In the genomic region with DNA sequence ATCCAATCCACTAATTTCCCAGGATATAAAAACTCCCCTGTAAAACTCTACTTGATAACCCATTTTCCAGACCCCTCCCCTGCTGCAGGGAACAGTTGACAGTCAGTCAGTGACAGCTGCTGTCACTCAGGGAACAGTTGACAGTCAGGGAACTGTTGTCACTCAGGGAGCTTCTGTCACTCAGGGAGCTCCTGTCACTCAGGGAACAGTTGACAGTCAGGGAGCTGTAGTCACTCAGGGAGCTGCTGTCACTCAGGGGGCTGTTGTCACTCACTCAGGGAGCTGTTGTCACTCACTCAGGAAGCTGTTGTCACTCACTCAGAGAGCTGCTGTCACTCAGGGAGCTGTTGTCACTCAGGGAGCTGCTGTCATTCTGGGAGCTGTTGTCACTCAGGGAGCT, we compare ENCODE assay signal across 29 mouse cellular contexts.
DNase-seq lines count a peak whose midpoint lies in the region; ATAC-seq lines count a peak whose summit lies in the region.
"Had no signal": no experiment of that assay in that cellular context is flagged by ENCODE, and none has a peak within 500 bp of the region (broad histone marks: within the 10 kb centered on the region; RNA-seq: fewer than 3 reads in every experiment).

No protein-coding gene starts in this region.

- no peaks in the 10 kb centered on the region for H3K4me1 ChIP-seq in forebrain, embryonic 14.5 days (ENCODE audit: control insufficient read depth, insufficient read depth, low read length)
- no peaks in the 10 kb centered on the region; the same call in 1 of the 2 replicates for H3K4me1 ChIP-seq in forebrain, embryonic 11.5 days (replicated peaks; ENCODE audit: control insufficient read depth, insufficient read depth, low read length)
- H3K4me1 ChIP-seq in hindbrain, embryonic 10.5 days (replicated peaks), result peaks cover 10% of the 10 kb centered on the region
- no peaks in the 10 kb centered on the region for H3K4me1 ChIP-seq in hindbrain, embryonic 11.5 days (replicated peaks; ENCODE audit: control insufficient read depth, insufficient read depth, low read length)
- H3K4me1 ChIP-seq in neural tube, embryonic 13.5 days (replicated peaks), result peaks cover 46% of the 10 kb centered on the region
- peaks cover 9% of the 10 kb centered on the region; the same call in 1 of the 2 replicates for H3K4me1 ChIP-seq in neural tube, embryonic 15.5 days
- H3K4me1 ChIP-seq: embryonic facial prominence, embryonic 12.5 days; embryonic facial prominence, embryonic 15.5 days; heart, embryonic 10.5 days; heart, embryonic 13.5 days had no signal

- H3K4me3 ChIP-seq in forebrain, embryonic 14.5 days (ENCODE audit: low read depth, low read length), result no peak overlapping the region
- no peak overlapping the region for H3K4me3 ChIP-seq in forebrain, embryonic 11.5 days (ENCODE audit: low read depth, low read length)
- no peak overlapping the region for H3K4me3 ChIP-seq in hindbrain, embryonic 10.5 days
- H3K4me3 ChIP-seq in hindbrain, embryonic 11.5 days (ENCODE audit: low read depth, low read length), result no peak overlapping the region
- no peak overlapping the region for H3K4me3 ChIP-seq in neural tube, embryonic 13.5 days
- H3K4me3 ChIP-seq in neural tube, embryonic 15.5 days (replicated peaks), result no peak overlapping the region
- H3K4me3 ChIP-seq: embryonic facial prominence, embryonic 12.5 days; embryonic facial prominence, embryonic 15.5 days; heart, adult 2 months; heart, embryonic 10.5 days; heart, embryonic 13.5 days; hindbrain, embryonic 15.5 days had no signal

- no peaks in the 10 kb centered on the region for H3K9me3 ChIP-seq in forebrain, embryonic 14.5 days (replicated peaks; ENCODE audit: control insufficient read depth, low read length)
- H3K9me3 ChIP-seq in forebrain, embryonic 11.5 days (ENCODE audit: control insufficient read depth, low read length), result no peaks in the 10 kb centered on the region
- peaks cover 7% of the 10 kb centered on the region for H3K9me3 ChIP-seq in hindbrain, embryonic 10.5 days
- no peaks in the 10 kb centered on the region for H3K9me3 ChIP-seq in hindbrain, embryonic 11.5 days (ENCODE audit: control insufficient read depth, low read length)
- no peaks in the 10 kb centered on the region for H3K9me3 ChIP-seq in neural tube, embryonic 13.5 days
- H3K9me3 ChIP-seq in neural tube, embryonic 15.5 days (replicated peaks), result no peaks in the 10 kb centered on the region
- H3K9me3 ChIP-seq: embryonic facial prominence, embryonic 12.5 days; embryonic facial prominence, embryonic 15.5 days; G1E; hindbrain, embryonic 15.5 days had no signal

- no peak overlapping the region for H3K4me2 ChIP-seq in forebrain, embryonic 14.5 days (ENCODE audit: low read length)
- no peak overlapping the region for H3K4me2 ChIP-seq in forebrain, embryonic 11.5 days (ENCODE audit: low read depth, low read length, severe bottlenecking)
- H3K4me2 ChIP-seq in hindbrain, embryonic 11.5 days (replicated peaks; ENCODE audit: low read depth, low read length), result no peak overlapping the region
- no peak overlapping the region for H3K4me2 ChIP-seq in neural tube, embryonic 13.5 days
- H3K4me2 ChIP-seq in neural tube, embryonic 15.5 days, result no peak overlapping the region
- H3K4me2 ChIP-seq: embryonic facial prominence, embryonic 12.5 days; embryonic facial prominence, embryonic 15.5 days; heart, embryonic 13.5 days; hindbrain, embryonic 15.5 days had no signal

- no peak overlapping the region for H3K27ac ChIP-seq in forebrain, embryonic 14.5 days (ENCODE audit: low read depth, low read length)
- H3K27ac ChIP-seq in forebrain, embryonic 11.5 days (ENCODE audit: low read depth, low read length), result no peak overlapping the region
- no peak overlapping the region for H3K27ac ChIP-seq in hindbrain, embryonic 10.5 days
- no peak overlapping the region for H3K27ac ChIP-seq in hindbrain, embryonic 11.5 days (ENCODE audit: low read depth, low read length)
- peak overlapping the region; percentile 78 for H3K27ac ChIP-seq in neural tube, embryonic 13.5 days (replicated peaks)
- no peak overlapping the region for H3K27ac ChIP-seq in neural tube, embryonic 15.5 days (replicated peaks)
- H3K27ac ChIP-seq: embryonic facial prominence, embryonic 12.5 days; embryonic facial prominence, embryonic 15.5 days; heart, adult 2 months; heart, embryonic 10.5 days; heart, embryonic 13.5 days; hindbrain, embryonic 15.5 days had no signal

- H3K9ac ChIP-seq in forebrain, embryonic 14.5 days (ENCODE audit: low read length), result no peak overlapping the region
- H3K9ac ChIP-seq in forebrain, embryonic 11.5 days (ENCODE audit: low read length), result no peak overlapping the region
- no peak overlapping the region for H3K9ac ChIP-seq in hindbrain, embryonic 11.5 days (ENCODE audit: low read depth, low read length)
- no peak overlapping the region for H3K9ac ChIP-seq in neural tube, embryonic 13.5 days
- no peak overlapping the region for H3K9ac ChIP-seq in neural tube, embryonic 15.5 days (replicated peaks)
- H3K9ac ChIP-seq: embryonic facial prominence, embryonic 12.5 days; embryonic facial prominence, embryonic 15.5 days; heart, embryonic 13.5 days; hindbrain, embryonic 15.5 days had no signal

- ATAC-seq in forebrain, embryonic 14.5 days, result no peak
- ATAC-seq in forebrain, embryonic 11.5 days (replicated peaks; ENCODE audit: low FRiP score), result no peak
- ATAC-seq in hindbrain, embryonic 11.5 days (ENCODE audit: low FRiP score), result no peak
- no peak for ATAC-seq in neural tube, embryonic 13.5 days (ENCODE audit: low read depth)
- ATAC-seq in neural tube, embryonic 15.5 days (ENCODE audit: low FRiP score), result no peak
- ATAC-seq: inflammation-experienced regulatory T-cells, adult 6 months; intestine, embryonic 16.5 days; Patski had no signal

- peak; percentile 23 for DNase-seq in forebrain, embryonic 14.5 days (ENCODE audit: low spot score)
- no peak for DNase-seq in forebrain, embryonic 11.5 days (ENCODE audit: low spot score)
- peak; percentile 8 for DNase-seq in hindbrain, embryonic 10.5 days (ENCODE audit: low spot score)
- no peak for DNase-seq in hindbrain, embryonic 11.5 days (ENCODE audit: low spot score)
- DNase-seq: adrenal gland, postnatal 10 days; adrenal gland, postnatal 36 days; B cell, adult 2 months; cerebellum, adult 11 months; cerebellum, adult 2 months; cerebellum, adult 9-11 months; cerebellum, postnatal 25 days; gastrocnemius, postnatal 10 days; gastrocnemius, postnatal 36 days; heart, adult 2 months; heart, postnatal 14 days; heart, postnatal 4 days; kidney, adult 18-20 months; kidney, adult 9 months had no signal

- H3K36me3 ChIP-seq in forebrain, embryonic 14.5 days (ENCODE audit: control insufficient read depth, insufficient read depth, low read length), result no peaks in the 10 kb centered on the region
- no peaks in the 10 kb centered on the region for H3K36me3 ChIP-seq in forebrain, embryonic 11.5 days (ENCODE audit: control insufficient read depth, insufficient read depth, low read length)
- H3K36me3 ChIP-seq in hindbrain, embryonic 10.5 days, result no peaks in the 10 kb centered on the region
- no peaks in the 10 kb centered on the region for H3K36me3 ChIP-seq in hindbrain, embryonic 11.5 days (ENCODE audit: control insufficient read depth, insufficient read depth, low read length)
- H3K36me3 ChIP-seq in neural tube, embryonic 13.5 days, result no peaks in the 10 kb centered on the region
- no peaks in the 10 kb centered on the region for H3K36me3 ChIP-seq in neural tube, embryonic 15.5 days
- H3K36me3 ChIP-seq: embryonic facial prominence, embryonic 12.5 days; embryonic facial prominence, embryonic 15.5 days; G1E; heart, embryonic 10.5 days; heart, embryonic 13.5 days; hindbrain, embryonic 15.5 days had no signal

- no peaks in the 10 kb centered on the region for H3K27me3 ChIP-seq in forebrain, embryonic 14.5 days (replicated peaks; ENCODE audit: control insufficient read depth, insufficient read depth, low read length)
- no peaks in the 10 kb centered on the region for H3K27me3 ChIP-seq in forebrain, embryonic 11.5 days (ENCODE audit: control insufficient read depth, insufficient read depth, low read length)
- no peaks in the 10 kb centered on the region for H3K27me3 ChIP-seq in hindbrain, embryonic 10.5 days (ENCODE audit: insufficient read depth, poor library complexity, severe bottlenecking)
- H3K27me3 ChIP-seq in hindbrain, embryonic 11.5 days (ENCODE audit: control insufficient read depth, insufficient read depth, low read length), result no peaks in the 10 kb centered on the region
- H3K27me3 ChIP-seq in neural tube, embryonic 13.5 days, result no peaks in the 10 kb centered on the region
- H3K27me3 ChIP-seq in neural tube, embryonic 15.5 days (replicated peaks), result no peaks in the 10 kb centered on the region
- H3K27me3 ChIP-seq: embryonic facial prominence, embryonic 12.5 days; embryonic facial prominence, embryonic 15.5 days; heart, embryonic 13.5 days; hindbrain, embryonic 15.5 days; Patski had no signal

Comparison
In these comparisons a context has a peak if more than half of its experiments do, and no peak if none do; other contexts are left out.
1. DNase-seq: peak in forebrain, embryonic 14.5 days (single experiment) and hindbrain, embryonic 10.5 days (single experiment); none in forebrain, embryonic 11.5 days (single experiment) and hindbrain, embryonic 11.5 days (single experiment).